20 mouse cellular contexts compared by ENCODE assay signal in genomic region chr7:71384921-71385320, GRCm38 (mm10). TPM values are rescaled to one million over a fixed set of nuclear protein-coding genes. Genes with fewer than 3 reads are reported as not detected.
DNase-seq lines count a peak whose midpoint lies in the region; ATAC-seq and TF ChIP-seq lines count a peak whose summit lies in the region.
"Had no signal": no experiment of that assay in that cellular context is flagged by ENCODE, and none has a peak within 500 bp of the region (broad histone marks: within the 10 kb centered on the region; RNA-seq: fewer than 3 reads in every experiment).

No protein-coding gene starts in this region.

- H3K4me2 ChIP-seq in liver, embryonic 12.5 days, result no peak overlapping the region
- no peak overlapping the region for H3K4me2 ChIP-seq in liver, postnatal 0 days (ENCODE audit: low read depth, low read length)
- no peak overlapping the region for H3K4me2 ChIP-seq in hindbrain, embryonic 14.5 days (replicated peaks)
- H3K4me2 ChIP-seq: heart, embryonic 11.5 days had no signal

- 50% methylated on average over 7 of the region's 7 CpGs for WGBS in heart, embryonic 10.5 days
- WGBS in liver, embryonic 12.5 days (ENCODE audit: insufficient replicate concordance), result 45% methylated on average over 7 of the region's 7 CpGs
- 58% methylated on average over 7 of the region's 7 CpGs for WGBS in liver, postnatal 0 days (ENCODE audit: insufficient replicate concordance)
- WGBS in hindbrain, embryonic 14.5 days, result 30% methylated on average over 7 of the region's 7 CpGs

- no peaks in the 10 kb centered on the region for H3K9me3 ChIP-seq in heart, embryonic 10.5 days
- H3K9me3 ChIP-seq in liver, embryonic 12.5 days (replicated peaks), result no peaks in the 10 kb centered on the region
- no peaks in the 10 kb centered on the region for H3K9me3 ChIP-seq in liver, postnatal 0 days (ENCODE audit: low read length)
- H3K9me3 ChIP-seq in hindbrain, embryonic 14.5 days (ENCODE audit: control insufficient read depth, low read length), result no peaks in the 10 kb centered on the region

- TF ChIP-seq EP300 in liver, postnatal 0 days (IDR thresholded peaks at IDR 0.05; ENCODE audit: low read depth), result no peak

- H3K4me3 ChIP-seq in heart, embryonic 10.5 days, result no peak overlapping the region
- H3K4me3 ChIP-seq in liver, embryonic 12.5 days, result no peak overlapping the region
- no peak overlapping the region for H3K4me3 ChIP-seq in liver, postnatal 0 days (ENCODE audit: low read depth, low read length)
- no peak overlapping the region for H3K4me3 ChIP-seq in hindbrain, embryonic 14.5 days (replicated peaks; ENCODE audit: low read length)

- TF ChIP-seq CTCF in liver, postnatal 0 days (IDR thresholded peaks at IDR 0.05; ENCODE audit: low read depth), result no peak
- TF ChIP-seq CTCF in brain, embryonic 14.5 days (IDR thresholded peaks at IDR 0.05; ENCODE audit: borderline replicate concordance, extremely low read depth, insufficient read depth, insufficient read length), result no peak

- no peak overlapping the region for H3K9ac ChIP-seq in liver, embryonic 12.5 days
- no peak overlapping the region for H3K9ac ChIP-seq in liver, postnatal 0 days (replicated peaks)
- no peak overlapping the region for H3K9ac ChIP-seq in hindbrain, embryonic 14.5 days

- peaks cover 40% of the 10 kb centered on the region for H3K4me1 ChIP-seq in heart, embryonic 10.5 days
- H3K4me1 ChIP-seq in liver, embryonic 12.5 days, result peaks cover 52% of the 10 kb centered on the region
- no peaks in the 10 kb centered on the region for H3K4me1 ChIP-seq in liver, postnatal 0 days (ENCODE audit: insufficient read depth)
- H3K4me1 ChIP-seq in hindbrain, embryonic 14.5 days (replicated peaks; ENCODE audit: control insufficient read depth, insufficient read depth, low read length), result peaks cover 24% of the 10 kb centered on the region

- TF ChIP-seq POLR2A in brain, embryonic 14.5 days (IDR thresholded peaks at IDR 0.05; ENCODE audit: borderline replicate concordance, extremely low read depth, insufficient read depth, insufficient read length, poor library complexity, severe bottlenecking), result no peak

- intact Hi-C loops in heart, postnatal 14 days (cut with DNase I), result loop anchor here (5.0 to 10.0 kb wide), 3 partner anchors 153 to 1020 kb away; partner anchors contain the start of gene Nr2f2
- intact Hi-C loops in left cerebral cortex, postnatal 36 days (cut with DNase I), result loop anchor here (10.0 kb wide), 1 partner anchor 1020 kb away; the partner anchor contains the start of gene Nr2f2

- DNase-seq in heart, embryonic 10.5 days (ENCODE audit: low spot score), result no peak
- no peak for DNase-seq in heart, postnatal 14 days
- no peak for DNase-seq in liver, postnatal 0 days
- peak; percentile 70 for DNase-seq in brain, embryonic 14.5 days (ENCODE audit: low read depth)
- DNase-seq in hindbrain, embryonic 14.5 days (ENCODE audit: low spot score), result no peak
- no peak for DNase-seq in urinary bladder, postnatal 36 days (ENCODE audit: low spot score in 2 of 2)
- DNase-seq in left cerebral cortex, postnatal 36 days (ENCODE audit: low spot score in 2 of 2), result no peak
- DNase-seq: cerebellum, adult 9-11 months; layer of hippocampus, adult 9-11 months; lung, postnatal 10 days; spleen, adult 18-20 months had no signal

- H3K27ac ChIP-seq in heart, embryonic 10.5 days, result peak overlapping the region; percentile 75; the same call in 1 of the 2 replicates
- H3K27ac ChIP-seq in liver, embryonic 12.5 days, result peak overlapping the region; percentile 48
- H3K27ac ChIP-seq in liver, postnatal 0 days (ENCODE audit: low read depth), result no peak overlapping the region
- H3K27ac ChIP-seq in hindbrain, embryonic 14.5 days, result peak overlapping the region; percentile 68

- H3K36me3 ChIP-seq in heart, embryonic 10.5 days, result no peaks in the 10 kb centered on the region
- H3K36me3 ChIP-seq in liver, embryonic 12.5 days, result no peaks in the 10 kb centered on the region
- no peaks in the 10 kb centered on the region for H3K36me3 ChIP-seq in liver, postnatal 0 days (replicated peaks; ENCODE audit: insufficient read depth, low read length)
- no peaks in the 10 kb centered on the region for H3K36me3 ChIP-seq in hindbrain, embryonic 14.5 days (replicated peaks; ENCODE audit: control insufficient read depth, insufficient read depth)

- no peak for ATAC-seq in liver, embryonic 12.5 days
- no peak for ATAC-seq in liver, postnatal 0 days
- no peak for ATAC-seq in hindbrain, embryonic 14.5 days (ENCODE audit: low FRiP score)
- ATAC-seq: activated CD4-positive, CD25-positive, alpha-beta regulatory T cell, adult 4 months had no signal

- no peaks in the 10 kb centered on the region for H3K27me3 ChIP-seq in heart, embryonic 10.5 days (ENCODE audit: insufficient read depth, poor library complexity, severe bottlenecking)
- H3K27me3 ChIP-seq in liver, embryonic 12.5 days (replicated peaks), result no peaks in the 10 kb centered on the region
- H3K27me3 ChIP-seq in liver, postnatal 0 days (ENCODE audit: insufficient read depth, low read length), result no peaks in the 10 kb centered on the region
- no peaks in the 10 kb centered on the region for H3K27me3 ChIP-seq in hindbrain, embryonic 14.5 days (ENCODE audit: control insufficient read depth, insufficient read depth, low read length)

RNA-seq across cellular contexts. Expression of gene Gm10295, which starts 33.6 kb away (rescaled TPM):
- not detected in 2 replicates for polyA plus RNA-seq in heart, embryonic 10.5 days (2016; fragmentation: Nextera tagmentation; extraction: Ambion mirVana)
- total RNA-seq in heart, postnatal 14 days (2021), result not detected
- polyA plus RNA-seq in liver, embryonic 12.5 days (2016; fragmentation: Nextera tagmentation; extraction: Ambion mirVana), result not detected in 2 replicates
- not detected in 2 replicates for polyA plus RNA-seq in liver, postnatal 0 days (2015; fragmentation: Nextera tagmentation; extraction: Ambion mirVana)
- polyA plus RNA-seq in brain, embryonic 14.5 days (2012; rRNA removed), result not detected in 2 replicates
- not detected in 2 replicates for polyA plus RNA-seq in hindbrain, embryonic 14.5 days (2014; fragmentation: Nextera tagmentation; extraction: Ambion mirVana)
- total RNA-seq in left cerebral cortex, postnatal 36 days (2021), result not detected
- total RNA-seq: left cerebral cortex, postnatal 25 days; MEL had no signal
- polyA plus RNA-seq: activated CD4-positive, CD25-positive, alpha-beta regulatory T cell, adult 4 months; C2C12; embryonic facial prominence, embryonic 14.5 days; heart, embryonic 11.5 days; intestine, embryonic 14.5 days; thymus, postnatal 0 days had no signal
